Mouse (Mus musculus) heart, embryonic 13.5 days (tissue): ENCODE measurements around the gene Evc2. TPM values are rescaled to one million over a fixed set of nuclear protein-coding genes. Genes with fewer than 3 reads are reported as not detected.

ENCODE experiments used
- ATAC-seq: fragments of 200-750 bp; cut with Nextera tagmentation; 2 replicates; pipeline ENCODE4 v1.8.0; 2017; ENCODE audit warnings: moderate TSS enrichment; ENCODE audit not compliant: insufficient number of reproducible peaks, low FRiP score, low TSS enrichment; ENCODE audit errors: extremely low read depth
- H3K27ac ChIP-seq: fragments of 300-500 bp; sonication (generic); replicated peaks from 2 replicates; pipeline ENCODE4 v1.5.1; 2015; ENCODE audit warnings: moderate library complexity, mild to moderate bottlenecking, inconsistent platforms
- H3K27me3 ChIP-seq: fragments of 300-500 bp; sonication (generic); replicated peaks from 2 replicates; pipeline ENCODE4 v1.6.1; 2015; ENCODE audit warnings: mild to moderate bottlenecking, inconsistent platforms
- H3K36me3 ChIP-seq: fragments of 300-500 bp; sonication (generic); 2 replicates; pipeline ENCODE4 v1.6.1; 2015; ENCODE audit warnings: mild to moderate bottlenecking, inconsistent platforms
- H3K4me1 ChIP-seq: fragments of 300-500 bp; sonication (generic); 2 replicates; pipeline ENCODE4 v1.6.1; 2015; ENCODE audit warnings: inconsistent platforms
- H3K4me2 ChIP-seq: fragments of 300-500 bp; sonication (generic); 2 replicates; pipeline ENCODE4 v1.6.1; 2015; ENCODE audit warnings: inconsistent platforms, mild to moderate bottlenecking, moderate library complexity
- H3K4me3 ChIP-seq: fragments of 300-500 bp; sonication (generic); 2 replicates; pipeline ENCODE4 v1.5.1; 2015; ENCODE audit warnings: moderate library complexity, mild to moderate bottlenecking, inconsistent platforms
- H3K9ac ChIP-seq: fragments of 300-500 bp; sonication (generic); 2 replicates; pipeline ENCODE4 v1.6.1; 2015; ENCODE audit warnings: inconsistent platforms, mild to moderate bottlenecking, moderate library complexity
- H3K9me3 ChIP-seq: fragments of 300-500 bp; sonication (generic); 2 replicates; pipeline ENCODE4 v1.6.1; 2016; ENCODE audit warnings: inconsistent platforms
- WGBS: fragments of 180-500 bp; shearing (Covaris S2); methylation state at CpG from one replicate; pipeline ENCODE4 v1.1.7; 2015; ENCODE audit warnings: mixed read lengths; 5-methylcytosine and 5-hydroxymethylcytosine counted together
- polyA plus RNA-seq: library from polyadenylated mRNA; unstranded; fragments of >200 nt; fragmentation: Nextera tagmentation; extraction: Ambion mirVana; gene quantifications from 2 replicates; pipeline ENCODE4 v1.2.1, GENCODE M21; 2015

Gene Evc2
- polyA plus RNA-seq, 1 experiment from 2014 or later: 10.1 TPM

GRCm38 (mm10) chr5:37330449-37331132 is 7.7 kb upstream of the Evc2 start:
- H3K27ac ChIP-seq: no peak overlapping the region
- H3K4me2 ChIP-seq: no peak overlapping the region
- no peak overlapping the region for H3K9ac ChIP-seq
- 0 out of 2 replicates have a peak, but pooled peaks cover 3% of the 10 kb centered on the region for H3K4me1 ChIP-seq
- peaks cover 16% of the 10 kb centered on the region for H3K36me3 ChIP-seq
- H3K9me3 ChIP-seq: no peaks in the 10 kb centered on the region
- ATAC-seq: no peak
- H3K27me3 ChIP-seq: peaks cover 5% of the 10 kb centered on the region
- 76% methylated on average over 8 of the region's 8 CpGs for WGBS
- H3K4me3 ChIP-seq: no peak overlapping the region

- Histone ChIP-seq H3K36me3 (peaks cover 11% of the 10 kb centered on the region; the same call in 1 of the 2 replicates), H3K27ac (no peak overlapping the region), H3K9ac (no peak overlapping the region), H3K27me3 (peaks cover 10% of the 10 kb centered on the region), H3K4me3 (no peak overlapping the region), H3K4me2 (no peak overlapping the region), H3K4me1 (0 out of 2 replicates have a peak, but pooled peaks cover 8% of the 10 kb centered on the region), H3K9me3 (no peaks in the 10 kb centered on the region)
- ATAC-seq: no peak
- 89% methylated on average over 2 of the region's 2 CpGs for WGBS
These were observed 7.2 kb upstream of the Evc2 start for GRCm38 (mm10) chr5:37331133-37331505.

GRCm38 (mm10) chr5:37332066-37332465 is 6.2 kb upstream of the Evc2 start:
- Histone ChIP-seq H3K9ac (no peak overlapping the region), H3K27me3 (peaks cover 13% of the 10 kb centered on the region), H3K4me1 (peaks cover 13% of the 10 kb centered on the region), H3K9me3 (no peaks in the 10 kb centered on the region), H3K4me3 (no peak overlapping the region), H3K27ac (no peak overlapping the region), H3K36me3 (peaks cover 8% of the 10 kb centered on the region; the same call in 1 of the 2 replicates), H3K4me2 (no peak overlapping the region)
- ATAC-seq: no peak
- 75% methylated on average over 4 of the region's 4 CpGs for WGBS

GRCm38 (mm10) chr5:37335061-37335460 is 3.2 kb upstream of the Evc2 start:
- Histone ChIP-seq H3K9me3 (no peaks in the 10 kb centered on the region), H3K4me3 (no peak overlapping the region), H3K36me3 (no peaks in the 10 kb centered on the region), H3K4me1 (peaks cover 41% of the 10 kb centered on the region), H3K27me3 (peaks cover 16% of the 10 kb centered on the region), H3K4me2 (no peak overlapping the region), H3K27ac (no peak overlapping the region), H3K9ac (no peak overlapping the region)
- 69% methylated on average over 3 of the region's 3 CpGs for WGBS
- ATAC-seq: no peak

GRCm38 (mm10) chr5:37336485-37337105 is 1.7 kb upstream of the Evc2 start, which contains the start of gene Evc:
Gene Evc (minus strand): TSS chr5:37336894.
- peaks cover 5% of the 10 kb centered on the region; the same call in 1 of the 2 replicates for H3K36me3 ChIP-seq
- peak within 1 kb of the TSS; percentile 87 for H3K4me2 ChIP-seq
- H3K27me3 ChIP-seq: peaks cover 16% of the 10 kb centered on the region
- peak within 1 kb of the TSS; percentile 72 for H3K4me3 ChIP-seq
- no peak for ATAC-seq
- H3K9me3 ChIP-seq: no peaks in the 10 kb centered on the region
- peak within 1 kb of the TSS; percentile 85 for H3K9ac ChIP-seq
- WGBS: under 1% methylated on average over 47 of the region's 48 CpGs
- H3K27ac ChIP-seq: peak within 1 kb of the TSS; percentile 71; the same call in 1 of the 2 replicates
- peaks cover 42% of the 10 kb centered on the region for H3K4me1 ChIP-seq

- Histone ChIP-seq H3K4me2 (peak overlapping the region; percentile 87), H3K4me1 (peaks cover 42% of the 10 kb centered on the region), H3K9ac (peak overlapping the region; percentile 84), H3K36me3 (peaks cover 11% of the 10 kb centered on the region; the same call in 1 of the 2 replicates), H3K4me3 (peak overlapping the region; percentile 72), H3K27ac (peak overlapping the region; percentile 71), H3K27me3 (peaks cover 16% of the 10 kb centered on the region), H3K9me3 (no peaks in the 10 kb centered on the region)
- no peak for ATAC-seq
- 46% methylated on average over 3 of the region's 3 CpGs for WGBS
These were observed 603 bp upstream of the Evc2 start for GRCm38 (mm10) chr5:37337696-37338095.

GRCm38 (mm10) chr5:37343962-37344361 is 5.7 kb downstream of the Evc2 start:
- no peak for ATAC-seq
- WGBS: 66% methylated on average over 2 of the region's 2 CpGs
- Histone ChIP-seq H3K9me3 (no peaks in the 10 kb centered on the region), H3K27ac (no peak overlapping the region), H3K4me1 (peaks cover 11% of the 10 kb centered on the region), H3K4me2 (no peak overlapping the region), H3K4me3 (no peak overlapping the region), H3K36me3 (peaks cover 28% of the 10 kb centered on the region), H3K27me3 (no peaks in the 10 kb centered on the region), H3K9ac (no peak overlapping the region)

- H3K4me1 ChIP-seq: no peaks in the 10 kb centered on the region
- no peaks in the 10 kb centered on the region for H3K27me3 ChIP-seq
- H3K9ac ChIP-seq: no peak overlapping the region
- no peaks in the 10 kb centered on the region for H3K9me3 ChIP-seq
- 91% methylated on average over 2 of the region's 2 CpGs for WGBS
- no peak overlapping the region for H3K4me2 ChIP-seq
- no peak overlapping the region for H3K27ac ChIP-seq
- H3K36me3 ChIP-seq: peaks cover 49% of the 10 kb centered on the region
- H3K4me3 ChIP-seq: no peak overlapping the region
- ATAC-seq: no peak
These were observed 13.5 kb downstream of the Evc2 start for GRCm38 (mm10) chr5:37351791-37352190.

- H3K36me3 ChIP-seq: peaks cover 50% of the 10 kb centered on the region
- H3K27me3 ChIP-seq: no peaks in the 10 kb centered on the region
- no peak overlapping the region for H3K27ac ChIP-seq
- H3K4me3 ChIP-seq: no peak overlapping the region
- no peaks in the 10 kb centered on the region for H3K9me3 ChIP-seq
- no peak overlapping the region for H3K4me2 ChIP-seq
- no peak for ATAC-seq
- H3K9ac ChIP-seq: no peak overlapping the region
- WGBS: 63% methylated on average over 4 of the region's 4 CpGs
- no peaks in the 10 kb centered on the region for H3K4me1 ChIP-seq
These were observed 16.1 kb downstream of the Evc2 start for GRCm38 (mm10) chr5:37354385-37354784.

GRCm38 (mm10) chr5:37356027-37356426 is 17.7 kb downstream of the Evc2 start:
- 77% methylated on average over 8 of the region's 8 CpGs for WGBS
- no peak overlapping the region for H3K4me3 ChIP-seq
- no peaks in the 10 kb centered on the region for H3K27me3 ChIP-seq
- H3K9ac ChIP-seq: no peak overlapping the region
- ATAC-seq: no peak
- H3K27ac ChIP-seq: no peak overlapping the region
- H3K4me1 ChIP-seq: no peaks in the 10 kb centered on the region
- peaks cover 50% of the 10 kb centered on the region for H3K36me3 ChIP-seq
- no peaks in the 10 kb centered on the region for H3K9me3 ChIP-seq
- H3K4me2 ChIP-seq: no peak overlapping the region

GRCm38 (mm10) chr5:37362618-37363017 is 24.3 kb downstream of the Evc2 start:
- peaks cover 37% of the 10 kb centered on the region for H3K4me1 ChIP-seq
- no peak overlapping the region for H3K4me3 ChIP-seq
- no peak overlapping the region for H3K4me2 ChIP-seq
- no peak overlapping the region for H3K9ac ChIP-seq
- no peak overlapping the region for H3K27ac ChIP-seq
- no peaks in the 10 kb centered on the region for H3K27me3 ChIP-seq
- ATAC-seq: no peak
- 23% methylated on average over 5 of the region's 5 CpGs for WGBS
- peaks cover 43% of the 10 kb centered on the region for H3K36me3 ChIP-seq
- H3K9me3 ChIP-seq: no peaks in the 10 kb centered on the region
